Mouse (Mus musculus): ENCODE results near the gene Slco6c1.

DNA sequence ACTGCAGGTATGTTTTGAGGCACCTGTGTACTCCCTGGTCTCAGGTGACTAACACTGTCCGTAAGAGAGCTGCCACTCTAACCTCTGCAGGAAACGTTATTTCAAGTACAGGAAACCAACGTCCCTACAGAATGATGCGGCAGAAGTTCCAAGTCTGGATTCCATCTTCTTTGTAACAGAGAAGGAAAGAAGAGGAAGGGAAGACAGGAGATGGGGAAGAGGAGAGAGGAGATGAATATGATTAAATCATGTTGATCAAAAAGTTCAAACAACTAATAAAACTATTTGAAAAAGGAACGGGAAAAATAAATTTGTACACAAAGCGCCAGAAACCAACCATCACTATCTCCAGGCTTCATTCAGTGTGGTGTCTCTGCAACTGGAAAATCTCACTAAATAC is at the start of gene Slco6c1:
- TF ChIP-seq POLR2A (IDR thresholded peaks at IDR 0.05; ENCODE audit: extremely low read depth, insufficient read depth, low read length) (no peak), CTCF (IDR thresholded peaks at IDR 0.05; ENCODE audit: low read depth, low read length) (no peak)

Measured in liver, adult 2 months (tissue).